Mouse (Mus musculus): ENCODE measurements around the gene Sfpq. TPM values are rescaled to one million over a fixed set of nuclear protein-coding genes. Genes with fewer than 3 reads are reported as not detected.
"Not testable (repeated sequence)": the region's sequence is repeated elsewhere in the genome, so short reads cannot be mapped to it uniquely, and the experiment has no call there.

Sfpq gene
- polyA plus RNA-seq (2012; rRNA removed), result 170 and 307 TPM in 2 replicates

- DNase-seq (ENCODE audit: low read depth), result peak; percentile 99
- TF ChIP-seq CTCF (IDR thresholded peaks at IDR 0.05; ENCODE audit: borderline replicate concordance, extremely low read depth, insufficient read depth, insufficient read length), result no peak
- peak; percentile 88; the same call in 1 of the 2 replicates for TF ChIP-seq POLR2A (IDR thresholded peaks at IDR 0.05; ENCODE audit: borderline replicate concordance, extremely low read depth, insufficient read depth, insufficient read length, poor library complexity, severe bottlenecking)
Measured at GRCm38 (mm10) chr4:127021151-127021945, at the start of gene Sfpq. Gene Sfpq (plus strand): TSS chr4:127021324.

GRCm38 (mm10) chr4:126977467-126977866, 43.7 kb upstream of the Sfpq start:
- DNase-seq (ENCODE audit: low read depth), result peak; percentile 35
- no peak for TF ChIP-seq POLR2A (IDR thresholded peaks at IDR 0.05; ENCODE audit: borderline replicate concordance, extremely low read depth, insufficient read depth, insufficient read length, poor library complexity, severe bottlenecking)
- peak; percentile 36; the same call in 1 of the 2 replicates for TF ChIP-seq CTCF (IDR thresholded peaks at IDR 0.05; ENCODE audit: borderline replicate concordance, extremely low read depth, insufficient read depth, insufficient read length)

- no peak for TF ChIP-seq POLR2A (IDR thresholded peaks at IDR 0.05; ENCODE audit: borderline replicate concordance, extremely low read depth, insufficient read depth, insufficient read length, poor library complexity, severe bottlenecking)
- no peak for TF ChIP-seq CTCF (IDR thresholded peaks at IDR 0.05; ENCODE audit: borderline replicate concordance, extremely low read depth, insufficient read depth, insufficient read length)
- no peak for DNase-seq (ENCODE audit: low read depth)
Measured at GRCm38 (mm10) chr4:126978706-126979105, 42.4 kb upstream of the Sfpq start.

- no peak for TF ChIP-seq POLR2A (IDR thresholded peaks at IDR 0.05; ENCODE audit: borderline replicate concordance, extremely low read depth, insufficient read depth, insufficient read length, poor library complexity, severe bottlenecking)
- no peak for TF ChIP-seq CTCF (IDR thresholded peaks at IDR 0.05; ENCODE audit: borderline replicate concordance, extremely low read depth, insufficient read depth, insufficient read length)
- no peak for DNase-seq (ENCODE audit: low read depth)
Measured at GRCm38 (mm10) chr4:126983321-126983720, 37.8 kb upstream of the Sfpq start.

- not testable (repeated sequence) for DNase-seq (ENCODE audit: low read depth)
Measured at GRCm38 (mm10) chr4:126983736-126984525, 37.2 kb upstream of the Sfpq start.

GRCm38 (mm10) chr4:126986768-126987167, 34.4 kb upstream of the Sfpq start:
- TF ChIP-seq CTCF (IDR thresholded peaks at IDR 0.05; ENCODE audit: borderline replicate concordance, extremely low read depth, insufficient read depth, insufficient read length), result no peak
- TF ChIP-seq POLR2A (IDR thresholded peaks at IDR 0.05; ENCODE audit: borderline replicate concordance, extremely low read depth, insufficient read depth, insufficient read length, poor library complexity, severe bottlenecking), result no peak
- DNase-seq (ENCODE audit: low read depth), result no peak

GRCm38 (mm10) chr4:126988503-126988902, 32.6 kb upstream of the Sfpq start:
- no peak for DNase-seq (ENCODE audit: low read depth)
- TF ChIP-seq POLR2A (IDR thresholded peaks at IDR 0.05; ENCODE audit: borderline replicate concordance, extremely low read depth, insufficient read depth, insufficient read length, poor library complexity, severe bottlenecking), result no peak
- no peak for TF ChIP-seq CTCF (IDR thresholded peaks at IDR 0.05; ENCODE audit: borderline replicate concordance, extremely low read depth, insufficient read depth, insufficient read length)

GRCm38 (mm10) chr4:126990553-126990952, 30.6 kb upstream of the Sfpq start:
- no peak for DNase-seq (ENCODE audit: low read depth)
- TF ChIP-seq POLR2A (IDR thresholded peaks at IDR 0.05; ENCODE audit: borderline replicate concordance, extremely low read depth, insufficient read depth, insufficient read length, poor library complexity, severe bottlenecking), result no peak
- TF ChIP-seq CTCF (IDR thresholded peaks at IDR 0.05; ENCODE audit: borderline replicate concordance, extremely low read depth, insufficient read depth, insufficient read length), result no peak

- DNase-seq (ENCODE audit: low read depth), result peak; percentile 17
- peak; percentile 28; the same call in 1 of the 2 replicates for TF ChIP-seq CTCF (IDR thresholded peaks at IDR 0.05; ENCODE audit: borderline replicate concordance, extremely low read depth, insufficient read depth, insufficient read length)
- no peak for TF ChIP-seq POLR2A (IDR thresholded peaks at IDR 0.05; ENCODE audit: borderline replicate concordance, extremely low read depth, insufficient read depth, insufficient read length, poor library complexity, severe bottlenecking)
Measured at GRCm38 (mm10) chr4:126992356-126992755, 28.8 kb upstream of the Sfpq start.

- not testable (repeated sequence) for DNase-seq (ENCODE audit: low read depth)
Measured at GRCm38 (mm10) chr4:126999372-126999771, 21.8 kb upstream of the Sfpq start.

- peak; percentile 82 for DNase-seq (ENCODE audit: low read depth)
- no peak for TF ChIP-seq POLR2A (IDR thresholded peaks at IDR 0.05; ENCODE audit: borderline replicate concordance, extremely low read depth, insufficient read depth, insufficient read length, poor library complexity, severe bottlenecking)
- no peak for TF ChIP-seq CTCF (IDR thresholded peaks at IDR 0.05; ENCODE audit: borderline replicate concordance, extremely low read depth, insufficient read depth, insufficient read length)
Measured at GRCm38 (mm10) chr4:127000601-127001105, 20.5 kb upstream of the Sfpq start.

GRCm38 (mm10) chr4:127004384-127004783, 16.7 kb upstream of the Sfpq start:
- DNase-seq (ENCODE audit: low read depth), result no peak
- TF ChIP-seq POLR2A (IDR thresholded peaks at IDR 0.05; ENCODE audit: borderline replicate concordance, extremely low read depth, insufficient read depth, insufficient read length, poor library complexity, severe bottlenecking), result no peak
- TF ChIP-seq CTCF (IDR thresholded peaks at IDR 0.05; ENCODE audit: borderline replicate concordance, extremely low read depth, insufficient read depth, insufficient read length), result no peak
